Mouse (Mus musculus) olfactory bulb, adult 2 months (tissue): ENCODE results near the gene 1700067P10Rik.

Source experiments
- CTCF ChIP-seq: fragments of 200-500 bp; IDR thresholded peaks from 2 replicates; pipeline ENCODE4 v1.5.1; 2012; ENCODE audit warnings: low read depth, mild to moderate bottlenecking, low read length, moderate library complexity; ENCODE audit not compliant: insufficient read depth
- POLR2A ChIP-seq: fragments of 200-500 bp; IDR thresholded peaks from 2 replicates; pipeline ENCODE4 v1.6.1; 2012; ENCODE audit warnings: mild to moderate bottlenecking, low read depth, low read length, moderate library complexity; ENCODE audit not compliant: insufficient read depth

DNA sequence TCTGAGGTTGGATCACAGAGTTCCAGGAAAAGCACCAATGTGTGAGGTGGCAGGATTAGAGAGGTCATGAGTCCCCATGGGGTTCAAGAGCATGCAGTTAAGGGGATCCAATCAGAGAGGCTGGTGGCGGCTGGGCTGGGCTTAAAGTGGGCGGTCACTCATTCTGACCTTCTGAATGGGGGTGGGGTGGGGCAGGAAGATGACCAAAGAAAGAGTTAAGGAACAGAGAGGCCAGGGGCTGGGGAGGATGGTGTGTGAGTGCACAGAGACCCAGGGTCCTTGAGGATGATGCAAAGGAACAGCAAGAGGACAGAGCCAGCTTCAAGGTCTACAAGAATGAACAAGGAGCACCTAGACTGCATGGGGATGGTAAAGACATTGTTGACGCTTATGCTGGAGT lies 19.4 kb downstream of the 1700067P10Rik start:
- TF ChIP-seq CTCF (no peak), POLR2A (no peak)
